Mouse (Mus musculus): ENCODE measurements around the gene Npcd.

GRCm38 (mm10) chr15:79765361-79765760 is 68.7 kb downstream of the Npcd start:
- TF ChIP-seq POLR2A (IDR thresholded peaks at IDR 0.05; ENCODE audit: borderline replicate concordance, extremely low read depth, low read depth, low read length) (no peak), CTCF (IDR thresholded peaks at IDR 0.05; ENCODE audit: insufficient read depth, low read length) (no peak)

Measured in lung, adult 2 months (tissue).